Comparison of ENCODE assay signal across 14 mouse cellular contexts in the genomic region with DNA sequence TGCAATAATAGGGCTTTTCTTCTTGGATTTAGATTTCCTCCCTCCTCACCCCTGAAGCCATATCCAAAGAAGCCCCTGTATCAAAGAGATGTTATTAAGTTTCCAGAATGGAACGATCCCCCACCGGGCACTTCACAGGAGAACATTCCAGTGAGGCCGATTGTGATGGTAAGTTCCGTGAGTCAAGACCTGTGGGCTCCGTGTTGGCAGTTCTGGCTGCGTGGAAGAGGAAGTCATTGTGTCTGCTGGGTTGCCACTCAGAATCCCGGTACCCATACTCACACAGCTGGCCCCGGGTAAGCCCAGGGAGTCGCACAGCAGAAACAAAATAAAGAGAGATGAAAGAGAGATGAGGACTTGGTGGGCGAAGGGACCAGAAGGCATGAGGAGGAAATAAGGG.
"Had no signal": no experiment of that assay in that cellular context is flagged by ENCODE, and none has a peak within 500 bp of the region (broad histone marks: within the 10 kb centered on the region; RNA-seq: fewer than 3 reads in every experiment).

No protein-coding gene starts in this region.

- ATAC-seq: intestine, embryonic 16.5 days; liver, embryonic 12.5 days had no signal

- H3K9me3 ChIP-seq: limb, embryonic 15.5 days; liver, embryonic 12.5 days; midbrain, embryonic 13.5 days; neural tube, embryonic 15.5 days had no signal

- H3K4me1 ChIP-seq: limb, embryonic 15.5 days; liver, embryonic 12.5 days; neural tube, embryonic 15.5 days had no signal

- H3K9ac ChIP-seq: limb, embryonic 15.5 days; liver, embryonic 12.5 days; lung, embryonic 14.5 days; midbrain, embryonic 13.5 days; neural tube, embryonic 15.5 days had no signal

- H3K36me3 ChIP-seq: limb, embryonic 15.5 days; midbrain, embryonic 13.5 days; neural tube, embryonic 15.5 days had no signal

- DNase-seq: kidney, adult 8-10 months; kidney, postnatal 25 days; lung, embryonic 14.5 days; lung, postnatal 10 days; lung, postnatal 4 days; thymus, adult 2 months; thymus, postnatal 25 days had no signal

- H3K27ac ChIP-seq: left cerebral cortex, adult 2 months; limb, embryonic 15.5 days; liver, embryonic 12.5 days; midbrain, embryonic 13.5 days; neural tube, embryonic 15.5 days; stomach, postnatal 0 days had no signal

- H3K27me3 ChIP-seq: limb, embryonic 15.5 days; liver, embryonic 12.5 days; midbrain, embryonic 13.5 days; neural tube, embryonic 15.5 days had no signal

- H3K4me2 ChIP-seq: limb, embryonic 15.5 days; liver, embryonic 12.5 days; lung, embryonic 14.5 days; midbrain, embryonic 13.5 days; neural tube, embryonic 15.5 days had no signal

- H3K4me3 ChIP-seq: left cerebral cortex, adult 2 months; limb, embryonic 15.5 days; liver, embryonic 12.5 days; midbrain, embryonic 13.5 days; neural tube, embryonic 15.5 days had no signal
